Mouse (Mus musculus): ENCODE data around the gene Carmil2.

- TF ChIP-seq CTCF (IDR thresholded peaks at IDR 0.05; ENCODE audit: insufficient read depth, low read depth, low read length) = no peak
- no peak for TF ChIP-seq POLR2A (IDR thresholded peaks at IDR 0.05; ENCODE audit: insufficient read depth, low read depth, low read length)
These were observed 37.1 kb upstream of the Carmil2 start for GRCm38 (mm10) chr8:105648929-105649328.

All from olfactory bulb, adult 2 months (tissue).